Mouse (Mus musculus) left cerebral cortex, adult 18-20 months (tissue): Measurements from ENCODE around the gene Bpi. TPM values are rescaled to one million over a fixed set of nuclear protein-coding genes. Genes with fewer than 3 reads are reported as not detected.
A peak's percentile ranks its signal among the peaks of the same experiment; 100 is the strongest.

ENCODE experiments used
- DNase-seq, 2 experiments: peaks; one replicate each; pipeline ENCODE4 v3.0.0; 2021 to 2022; ENCODE audit warnings: low spot score in 2 of 2, mixed read lengths in 1 of 2
- long read RNA-seq, 2 experiments: library from polyadenylated mRNA; stranded (forward); transcript quantifications; one replicate each; pipeline ENCODE4 v2.0.0; 2021
- total RNA-seq, 2 experiments: library from RNA; stranded (reverse); gene quantifications; 2 replicates each; pipeline ENCODE4 v1.2.3; 2021

Gene Bpi
- not detected for total RNA-seq
- long read RNA-seq, experiment 1, result 0 reads
- long read RNA-seq, experiment 2, result 0 reads

- DNase-seq, result no peak
Observed at GRCm38 (mm10) chr2:158258005-158258418, at the start of gene Bpi. Gene Bpi (plus strand): TSS chr2:158258094.

GRCm38 (mm10) chr2:158209776-158210175 is 48.1 kb upstream of the Bpi start:
- DNase-seq, result no peak

DNA sequence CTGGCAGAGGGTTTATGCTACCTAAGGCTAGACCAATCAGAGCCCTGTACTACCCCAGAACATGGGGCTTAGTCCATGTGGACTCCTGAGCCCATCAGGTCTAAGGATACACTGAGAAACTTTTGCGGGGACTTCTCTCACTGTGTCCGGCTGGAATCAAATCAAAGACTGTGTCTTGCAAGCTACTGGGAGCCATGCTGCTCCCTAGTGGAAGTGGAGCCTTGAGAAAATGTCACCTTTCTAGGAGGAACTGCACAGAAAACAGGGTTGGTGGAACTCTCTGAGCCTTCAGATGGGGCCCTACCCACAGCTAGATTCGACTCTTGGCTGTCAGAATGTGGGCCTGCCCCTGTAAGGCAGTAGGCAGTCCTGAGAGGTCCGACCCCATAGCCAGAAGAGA is 47.4 kb upstream of the Bpi start:
- peak; percentile 56 to 61 for DNase-seq

DNA sequence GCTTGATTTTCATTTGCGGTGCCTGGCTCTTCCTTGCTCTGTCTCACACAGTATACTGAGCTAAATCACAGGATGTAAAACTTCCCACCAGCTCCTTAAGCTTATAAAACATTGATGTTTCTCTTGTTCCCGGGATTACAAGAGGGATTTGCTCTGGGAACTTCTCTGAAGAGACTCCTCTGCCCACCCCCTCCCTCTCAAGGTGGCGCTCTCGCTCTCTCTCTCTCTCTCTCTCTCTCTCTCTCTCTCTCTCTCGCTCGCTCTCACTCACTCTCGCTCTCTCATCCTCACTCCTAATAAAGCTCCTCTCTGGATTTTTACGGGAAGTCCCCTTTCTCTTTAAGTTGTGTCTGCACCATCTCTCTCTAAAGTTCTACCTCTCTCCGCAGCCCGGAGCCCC is 46.9 kb upstream of the Bpi start:
- DNase-seq, result no peak

GRCm38 (mm10) chr2:158211764-158212471 is 46.0 kb upstream of the Bpi start:
- DNase-seq, result no peak

DNA sequence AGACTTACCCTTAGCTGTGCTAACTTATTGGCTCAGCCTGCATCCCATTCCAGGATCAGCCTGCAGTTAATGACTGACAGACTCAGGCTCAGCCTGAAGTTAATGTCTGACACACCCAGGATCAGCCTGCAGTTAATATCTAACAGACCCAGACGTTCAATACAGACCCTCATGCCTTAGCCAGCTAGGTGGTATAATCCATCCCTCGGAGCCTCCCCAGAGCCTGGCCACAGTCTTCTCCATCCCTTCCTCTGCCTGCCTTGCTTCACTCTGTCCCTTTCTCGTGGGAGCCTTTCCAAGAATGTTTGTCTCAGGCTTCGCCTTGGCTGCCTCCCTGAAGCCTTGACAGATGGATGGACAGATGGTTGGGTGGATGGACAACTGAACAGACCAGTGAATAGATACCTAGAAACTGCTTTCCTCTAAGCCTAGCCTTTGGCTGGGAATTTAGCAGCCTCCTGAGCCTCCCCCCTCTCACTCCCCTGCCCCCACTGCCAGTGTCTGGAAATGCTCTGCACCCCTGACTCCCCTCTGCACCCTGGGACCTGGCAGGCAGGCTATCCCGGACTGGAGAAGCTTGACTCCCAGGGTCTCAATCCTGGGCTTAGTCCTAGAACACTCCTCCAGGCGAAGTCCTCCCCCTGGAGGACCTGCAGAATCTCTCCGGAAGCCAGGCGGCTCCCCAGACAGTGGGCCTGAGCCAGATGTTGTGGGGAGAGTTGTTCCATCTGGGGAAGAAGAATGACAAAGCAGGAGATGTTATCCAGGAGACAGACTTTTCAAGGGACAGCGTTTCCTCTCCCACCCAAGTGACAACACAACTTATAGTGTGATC is 42.4 kb upstream of the Bpi start:
- no peak for DNase-seq

DNA sequence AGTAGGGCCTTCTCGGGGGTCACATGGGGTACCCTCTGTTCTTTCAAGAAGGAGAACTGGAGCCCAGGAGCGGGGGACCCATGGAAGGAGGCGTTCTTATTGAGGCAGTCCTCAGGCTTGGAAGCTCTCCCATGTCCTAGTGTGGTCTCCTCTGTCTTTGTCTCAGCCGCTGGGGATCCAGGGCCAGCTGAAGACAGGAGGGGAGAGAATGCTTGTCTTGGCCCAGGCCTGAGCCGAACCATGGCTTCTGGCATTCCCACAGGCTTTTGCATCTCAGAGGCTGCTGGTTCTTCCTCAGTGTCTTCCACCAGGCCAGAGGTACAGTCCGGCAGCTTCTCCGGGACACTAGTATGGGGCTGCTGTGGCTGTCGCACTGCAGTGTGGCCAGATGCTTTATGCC is 41.4 kb upstream of the Bpi start:
- DNase-seq, result no peak

DNA sequence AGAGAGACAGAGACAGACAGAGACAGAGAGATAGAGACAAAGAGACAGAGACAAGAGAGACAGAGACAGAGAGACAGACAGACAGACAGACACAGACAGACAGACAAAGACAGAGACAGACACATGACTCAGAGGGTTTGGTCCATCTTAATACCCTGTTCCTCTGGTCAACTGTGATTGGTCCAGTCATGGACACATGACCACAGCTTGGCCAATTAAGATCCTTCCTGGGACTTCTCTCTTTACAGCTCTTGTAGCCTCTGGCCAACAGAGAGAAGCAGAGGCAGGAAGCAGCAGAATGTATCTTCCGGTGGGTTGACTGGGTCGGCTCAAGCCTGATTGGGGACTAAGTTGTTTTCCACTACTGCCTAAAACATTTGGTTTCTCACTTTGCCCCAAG is 38.3 kb upstream of the Bpi start:
- DNase-seq, result no peak

DNA sequence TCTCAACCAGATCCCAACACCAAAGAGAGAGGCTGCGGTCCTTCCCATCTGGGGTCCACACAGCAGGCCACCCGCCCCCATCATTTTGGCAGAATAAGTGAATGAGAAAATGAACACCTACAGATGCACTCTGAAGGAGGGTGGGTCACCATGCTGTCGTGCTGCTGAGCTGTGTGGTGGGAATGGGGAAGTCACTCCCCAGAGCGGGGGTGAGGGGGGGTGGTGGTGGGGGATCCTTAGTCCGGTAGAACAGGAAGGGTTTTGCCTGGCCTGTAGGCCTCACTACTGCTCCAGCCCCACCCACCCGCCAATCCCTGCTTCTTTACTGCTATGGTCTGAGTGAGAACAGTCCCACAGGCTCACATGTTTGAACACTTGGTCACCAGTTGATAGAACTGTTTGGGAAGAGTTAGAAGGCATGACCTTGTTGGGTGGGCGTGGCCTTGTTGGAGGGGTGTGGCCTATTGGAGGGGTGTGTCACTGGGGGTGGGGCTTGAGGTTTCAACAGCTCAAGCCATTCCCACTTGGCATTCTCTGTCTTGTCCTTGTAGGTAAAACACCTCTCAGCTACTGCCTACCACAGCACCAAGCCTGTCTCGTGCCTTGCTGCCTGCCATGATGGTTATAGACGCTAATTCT is 36.3 kb upstream of the Bpi start:
- no peak for DNase-seq

GRCm38 (mm10) chr2:158222664-158223063 is 35.2 kb upstream of the Bpi start:
- no peak for DNase-seq

DNA sequence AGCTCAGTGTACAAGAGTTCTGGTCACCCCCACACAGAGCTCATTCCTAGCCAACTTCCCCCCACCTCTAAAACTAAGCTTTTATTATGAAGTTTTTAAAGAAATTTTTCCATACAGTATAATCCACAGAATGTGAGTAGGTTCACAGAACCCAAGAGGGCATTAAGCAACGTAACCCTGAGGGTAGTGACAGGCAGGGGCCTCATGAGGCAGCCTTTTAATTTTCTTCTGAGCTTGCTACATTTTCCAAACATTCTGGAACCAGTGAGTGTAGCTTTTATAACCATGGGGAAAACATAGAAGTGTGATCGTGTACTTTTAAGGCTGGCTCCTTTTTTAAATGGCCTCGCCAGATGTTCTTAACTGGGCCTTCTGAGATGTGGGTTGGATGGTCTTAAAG is 34.4 kb upstream of the Bpi start:
- DNase-seq, result no peak

DNA sequence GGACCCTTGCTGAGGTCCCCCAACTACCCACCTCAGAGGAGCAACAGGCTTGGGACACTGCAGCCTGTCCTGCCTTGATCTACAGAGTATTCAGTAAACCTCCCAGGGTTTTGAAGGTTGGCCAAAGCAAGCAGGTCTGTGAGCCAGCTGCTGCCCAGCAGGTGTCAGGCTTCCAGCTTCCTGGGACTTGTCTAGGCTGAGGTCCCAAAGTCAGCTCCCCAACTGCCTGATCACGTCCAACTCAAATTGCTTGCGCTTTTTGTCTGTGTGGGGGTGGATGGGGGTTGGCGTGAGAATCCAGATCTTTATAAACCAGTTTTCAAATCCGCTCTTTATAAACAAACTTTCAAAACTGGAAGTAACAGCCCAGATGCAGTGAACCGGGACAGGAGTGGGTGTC is 32.6 kb upstream of the Bpi start:
- no peak for DNase-seq

GRCm38 (mm10) chr2:158228670-158229502 is 29.0 kb upstream of the Bpi start, which contains the start of gene D630003M21Rik:
Gene D630003M21Rik (minus strand): TSS chr2:158229222.
- DNase-seq, result peak in 1 of 2 experiments; percentile 27

- DNase-seq, result no peak
Observed at GRCm38 (mm10) chr2:158229503-158229892, 28.4 kb upstream of the Bpi start.

GRCm38 (mm10) chr2:158230617-158231016 is 27.3 kb upstream of the Bpi start:
- no peak for DNase-seq

DNA sequence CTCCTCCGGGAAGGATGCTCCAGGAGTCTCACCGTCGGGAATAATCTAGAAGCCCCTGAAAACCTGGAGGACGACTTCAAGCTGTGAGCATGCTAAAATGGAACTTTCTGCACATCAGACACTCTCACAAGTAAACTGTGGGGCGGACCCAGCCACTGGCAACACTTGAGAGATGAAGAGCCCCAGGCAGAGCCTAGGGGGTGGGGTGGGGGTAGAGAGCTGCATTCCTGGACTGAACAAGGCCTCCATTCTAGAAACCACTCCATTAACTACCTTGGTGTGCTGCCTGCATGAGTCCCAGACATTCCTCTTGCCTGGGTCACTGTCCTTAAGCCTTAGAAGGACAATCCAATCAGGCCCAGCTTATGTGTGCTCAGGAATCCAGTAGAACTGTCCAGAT is 26.8 kb upstream of the Bpi start:
- DNase-seq, result no peak

DNA sequence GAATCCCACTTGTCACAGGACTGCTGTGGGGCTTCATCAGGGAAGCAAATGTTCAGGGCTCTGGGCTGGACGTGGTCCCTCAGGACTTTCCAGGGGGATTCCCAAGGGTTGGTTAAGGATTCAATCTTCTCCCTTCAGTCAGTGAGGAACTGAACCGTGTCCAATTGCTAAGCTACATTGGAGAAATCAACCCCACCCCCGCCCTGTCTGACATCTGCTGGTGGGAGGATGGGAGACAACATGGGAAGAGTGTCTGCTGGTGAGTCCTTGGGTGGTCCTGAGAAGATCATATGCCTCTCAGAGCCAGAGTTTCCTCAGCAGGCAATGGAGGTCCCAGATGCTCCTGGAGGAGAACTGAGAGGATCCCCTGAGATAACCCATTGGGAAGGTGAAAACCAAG is 25.5 kb upstream of the Bpi start:
- DNase-seq, result no peak

DNA sequence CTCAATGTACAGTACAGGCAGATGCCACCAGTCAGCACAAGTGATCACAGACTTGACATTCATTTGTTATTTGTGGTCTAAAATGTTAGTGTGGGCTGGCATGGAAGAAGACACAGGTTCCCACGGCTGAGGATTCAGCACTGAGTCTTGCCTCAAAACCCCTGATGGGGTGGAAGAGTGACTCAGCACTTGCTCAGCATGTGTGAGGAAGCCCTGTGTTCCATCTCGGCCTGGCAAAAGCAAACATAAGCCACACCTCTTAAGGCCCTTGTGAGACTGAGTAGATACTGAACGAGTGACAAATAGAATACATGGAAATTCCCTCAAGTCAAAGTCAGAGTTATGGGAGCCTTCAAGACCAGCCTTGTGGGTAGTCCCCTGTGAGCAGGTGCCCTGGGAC is 24.8 kb upstream of the Bpi start:
- DNase-seq, result no peak

DNA sequence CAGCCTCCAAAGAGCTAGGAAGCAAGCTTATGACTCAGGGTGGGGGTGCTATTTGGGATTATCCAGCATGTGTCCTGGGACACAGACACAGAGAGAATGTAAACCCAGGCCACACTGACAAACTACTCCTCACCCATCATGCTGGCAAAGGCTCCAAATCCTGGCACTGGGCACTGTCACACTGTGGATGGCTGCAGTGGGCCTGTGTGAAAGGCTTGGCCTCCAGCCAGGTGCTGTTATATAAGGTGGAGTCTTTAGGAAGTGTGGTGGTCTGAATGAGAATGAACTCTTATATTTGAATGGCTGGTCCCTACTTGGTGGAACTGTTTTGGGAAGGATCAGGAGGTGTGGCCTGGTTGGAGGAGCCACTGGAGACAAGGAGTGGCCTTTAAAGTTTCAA is 21.2 kb upstream of the Bpi start:
- DNase-seq, result no peak

DNA sequence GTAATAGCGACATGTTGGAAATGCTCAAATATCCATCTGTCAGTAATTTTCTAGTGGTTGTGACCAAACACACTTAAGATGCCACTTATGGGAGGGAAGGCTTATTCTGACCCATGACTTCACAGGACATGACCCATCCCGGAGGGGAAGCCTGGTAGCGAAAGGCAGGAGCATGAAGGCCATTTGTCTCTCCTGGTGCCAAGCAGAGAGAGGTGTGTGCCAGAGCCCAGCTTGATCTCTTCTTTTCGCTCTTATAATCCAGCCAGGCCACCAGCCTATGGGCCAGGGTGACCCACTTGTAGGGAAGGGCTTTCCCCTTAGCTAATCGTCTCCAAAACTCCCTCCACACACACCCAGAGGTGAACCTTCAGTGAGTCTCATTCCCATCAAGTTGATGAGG is 19.8 kb upstream of the Bpi start:
- no peak for DNase-seq

DNA sequence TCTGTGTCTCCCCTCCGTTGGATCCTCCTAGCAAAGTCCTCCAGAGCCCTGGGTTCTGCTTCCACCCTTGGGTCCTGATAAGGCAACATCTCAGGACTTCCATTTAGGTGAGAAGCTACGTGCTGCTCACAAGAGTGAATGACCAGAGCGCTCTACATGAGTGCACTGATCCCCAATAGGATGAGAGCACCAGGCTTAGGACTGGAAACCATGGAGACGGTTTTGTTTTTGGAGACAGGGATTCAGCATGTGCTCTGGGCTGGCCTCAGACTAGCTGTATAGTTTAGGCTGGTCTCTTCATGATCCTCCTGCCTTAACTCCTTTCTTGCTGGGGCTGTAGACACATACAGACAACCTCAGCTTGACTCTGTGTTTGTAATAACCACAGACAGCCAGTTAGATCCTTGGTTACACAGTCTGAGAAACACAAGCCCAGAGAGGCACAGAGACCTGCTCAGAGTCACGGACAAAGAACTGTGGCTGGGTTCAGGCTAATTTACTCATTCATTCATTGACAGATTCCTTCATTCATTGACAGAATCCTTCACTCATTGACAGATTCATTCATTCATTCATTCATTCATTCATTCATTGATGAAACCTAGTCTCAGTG is 16.7 kb upstream of the Bpi start:
- DNase-seq, result no peak
